Mouse (Mus musculus) CH12.LX (cell line): Measurements from ENCODE around the gene Fbxo11. TPM values are rescaled to one million over a fixed set of nuclear protein-coding genes. Genes with fewer than 3 reads are reported as not detected.

ENCODE experiments used
- DNase-seq: peaks from one replicate; pipeline ENCODE4 v3.0.0-alpha.2; 2013; ENCODE audit errors: extremely low read depth
- H3K27ac ChIP-seq: 2 replicates; pipeline ENCODE4 v1.5.1; 2012; ENCODE audit warnings: low read depth, mild to moderate bottlenecking, control low read depth, moderate library complexity; ENCODE audit not compliant: insufficient read depth
- H3K27me3 ChIP-seq: replicated peaks from 2 replicates; pipeline ENCODE3; 2012; ENCODE audit warnings: inconsistent platforms
- H3K36me3 ChIP-seq, 2 experiments: replicated peaks in 1 of 2; 2 replicates each; pipeline versions ENCODE3 to v1.6.1; 2012; ENCODE audit warnings: inconsistent platforms in 1 of 2, low read length in 1 of 2, mild to moderate bottlenecking in 1 of 2, mixed read lengths in 1 of 2, moderate library complexity in 1 of 2; ENCODE audit not compliant: control insufficient read depth in 1 of 2, insufficient read depth in 1 of 2
- H3K4me1 ChIP-seq, 2 experiments: 2 replicates each; pipeline ENCODE4 v1.6.1; 2012; ENCODE audit warnings: inconsistent platforms in 1 of 2, moderate library complexity in 1 of 2; ENCODE audit not compliant: insufficient read depth in 2 of 2, control insufficient read depth in 1 of 2
- H3K4me2 ChIP-seq: 2 replicates; pipeline ENCODE4 v1.6.1; 2012; ENCODE audit warnings: low read depth, mild to moderate bottlenecking, control low read depth; ENCODE audit not compliant: poor library complexity, insufficient read depth, severe bottlenecking
- H3K4me3 ChIP-seq, 3 experiments: fragments of 150-350 bp in 1 of 3; sonication (generic) in 1 of 3; replicated peaks in 1 of 3; 2 replicates each; pipeline versions ENCODE3 to v1.5.1; 2011 to 2012; ENCODE audit warnings: low read depth in 2 of 3, low read length in 2 of 3, mild to moderate bottlenecking in 2 of 3, moderate library complexity in 2 of 3, control low read depth in 1 of 3, improper control_type of control experiment in 1 of 3, inconsistent platforms in 1 of 3, mixed read lengths in 1 of 3; ENCODE audit not compliant: poor library complexity in 1 of 3
- H3K79me2 ChIP-seq: replicated peaks from 2 replicates; pipeline ENCODE4 v1.6.1; 2012; ENCODE audit warnings: mild to moderate bottlenecking, moderate library complexity; ENCODE audit not compliant: control insufficient read depth, poor library complexity, insufficient read depth, severe bottlenecking; ENCODE audit errors: extremely low read depth
- H3K9ac ChIP-seq: 2 replicates; pipeline ENCODE4 v1.6.1; 2012; ENCODE audit warnings: low read depth, mild to moderate bottlenecking, control low read depth, moderate library complexity; ENCODE audit not compliant: insufficient read depth
- H3K9me3 ChIP-seq: replicated peaks from 2 replicates; pipeline ENCODE3; 2012; ENCODE audit warnings: low read length, inconsistent platforms, mixed read lengths
- CTCF ChIP-seq, 2 experiments: IDR thresholded peaks in 1 of 2; conservative IDR thresholded peaks in 1 of 2; 2 replicates each; pipeline ENCODE4 v1.5.1; 2011 to 2012; ENCODE audit warnings: low read depth in 2 of 2, low read length in 2 of 2, improper control_type of control experiment in 1 of 2, inconsistent platforms in 1 of 2, mild to moderate bottlenecking in 1 of 2, moderate library complexity in 1 of 2
- E2F4 ChIP-seq: IDR thresholded peaks from 2 replicates; pipeline ENCODE4 v1.6.1; 2011; ENCODE audit warnings: low read depth, low read length, improper control_type of control experiment; ENCODE audit not compliant: insufficient replicate concordance
- EP300 ChIP-seq: IDR thresholded peaks from 2 replicates; pipeline ENCODE4 v1.6.1; 2011; ENCODE audit warnings: low read length, improper control_type of control experiment
- ETS1 ChIP-seq: conservative IDR thresholded peaks from 2 replicates; pipeline ENCODE4 v1.6.1; 2012; ENCODE audit warnings: low read depth, mild to moderate bottlenecking, inconsistent platforms, low read length, improper control_type of control experiment, moderate library complexity
- GABPA ChIP-seq: IDR thresholded peaks from 2 replicates; pipeline ENCODE4 v1.6.1; 2012; ENCODE audit warnings: low read depth, low read length, improper control_type of control experiment, inconsistent platforms; ENCODE audit not compliant: insufficient replicate concordance
- HCFC1 ChIP-seq: IDR thresholded peaks from 2 replicates; pipeline ENCODE4 v1.6.1; 2012; ENCODE audit warnings: low read depth, mild to moderate bottlenecking, inconsistent platforms, low read length, improper control_type of control experiment
- IRF4 ChIP-seq: IDR thresholded peaks from 2 replicates; pipeline ENCODE4 v1.6.1; 2014; ENCODE audit warnings: low read depth, mild to moderate bottlenecking, inconsistent platforms, low read length, improper control_type of control experiment
- JUN ChIP-seq: IDR thresholded peaks from 2 replicates; pipeline ENCODE4 v1.6.1; 2011; ENCODE audit warnings: low read depth, mild to moderate bottlenecking, low read length, improper control_type of control experiment, moderate library complexity; ENCODE audit not compliant: insufficient read depth
- JUND ChIP-seq: conservative IDR thresholded peaks from 2 replicates; pipeline ENCODE4 v1.6.1; 2011; ENCODE audit warnings: low read depth, low read length, improper control_type of control experiment
- MAZ ChIP-seq: IDR thresholded peaks from 2 replicates; pipeline ENCODE4 v1.6.1; 2012; ENCODE audit warnings: low read depth, mild to moderate bottlenecking, inconsistent platforms, low read length, improper control_type of control experiment, moderate library complexity
- MEF2A ChIP-seq: IDR thresholded peaks from 2 replicates; pipeline ENCODE4 v1.6.1; 2014; ENCODE audit warnings: low read depth, mild to moderate bottlenecking, inconsistent platforms, low read length, improper control_type of control experiment, borderline replicate concordance
- MYC ChIP-seq: IDR thresholded peaks from 2 replicates; pipeline ENCODE4 v1.6.1; 2011; ENCODE audit warnings: low read depth, mild to moderate bottlenecking, improper control_type of control experiment, low read length
- PAX5 ChIP-seq: IDR thresholded peaks from 2 replicates; pipeline ENCODE4 v1.6.1; 2012; ENCODE audit warnings: low read length, inconsistent platforms, mixed read lengths
- POLR2A ChIP-seq: IDR thresholded peaks from 2 replicates; pipeline ENCODE4 v1.6.1; 2011; ENCODE audit warnings: low read depth, mild to moderate bottlenecking, improper control_type of control experiment, low read length
- RCOR1 ChIP-seq: conservative IDR thresholded peaks from 2 replicates; pipeline ENCODE4 v1.6.1; 2012; ENCODE audit warnings: low read depth, mild to moderate bottlenecking, inconsistent platforms, low read length, improper control_type of control experiment
- SMC3 ChIP-seq: IDR thresholded peaks from 2 replicates; pipeline ENCODE4 v1.6.1; 2011; ENCODE audit warnings: low read depth, low read length, improper control_type of control experiment
- USF2 ChIP-seq: conservative IDR thresholded peaks from 2 replicates; pipeline ENCODE4 v1.6.1; 2011; ENCODE audit warnings: low read depth, low read length, improper control_type of control experiment
- ZKSCAN1 ChIP-seq: IDR thresholded peaks from 2 replicates; pipeline ENCODE4 v1.6.1; 2012; ENCODE audit warnings: low read depth, inconsistent platforms, low read length, improper control_type of control experiment, borderline replicate concordance
- ZMIZ1 ChIP-seq: IDR thresholded peaks from 2 replicates; pipeline ENCODE4 v1.6.1; 2012; ENCODE audit warnings: low read depth, mild to moderate bottlenecking, inconsistent platforms, low read length, improper control_type of control experiment
- dilution Hi-C: fragments of 300-500 bp; cut with MboI; formaldehyde crosslinking; loops from 2 replicates; pipeline ENCODE4 v1.14.3; 2020; ENCODE audit warnings: low sequenced_read_pairs; ENCODE audit not compliant: extremely low pct_unique_long_range_greater_than_20kb, extremely low pct_ligation_motif_present
- in situ Hi-C: fragments of 300-500 bp; cut with MboI; formaldehyde crosslinking; loops from 3 replicates; pipeline ENCODE4 v1.14.3; 2019; ENCODE audit warnings: low sequenced_read_pairs, low pct_ligation_motif_present, low pct_unique_long_range_greater_than_20kb, mixed read lengths
- polyA plus RNA-seq: library from polyadenylated mRNA; unstranded; fragments of >175 nt; gene quantifications from 2 replicates; pipeline ENCODE4 v1.2.1, GENCODE M21; 2012; ENCODE audit warnings: low read depth; ENCODE audit not compliant: insufficient read length
- total RNA-seq, 2 experiments: library from RNA; depleted of rRNA; stranded (reverse); fragments of 300-350 nt in 1 of 2; fragments of >200 nt in 1 of 2; gene quantifications; 2 replicates each; pipeline ENCODE4 v1.2.3; 2012 to 2014

Fbxo11 gene
- total and polyA plus RNA-seq, 3 experiments: 37.6 to 61.8 (median 61.0) TPM

- dilution Hi-C loops: no loop called here
- no peak for DNase-seq
- Histone ChIP-seq H3K4me3 (no peak overlapping the region), H3K9ac (no peak overlapping the region), H3K36me3 (peaks cover 8 to 33% of the 10 kb centered on the region in 2 experiments)
- no peak for TF ChIP-seq POLR2A
- no peak for TF ChIP-seq USF2
- no peak for TF ChIP-seq MYC
- no peak for TF ChIP-seq E2F4
- TF ChIP-seq, all 38 proteins: peak for 0
- in situ Hi-C loops: no loop called here
- Histone ChIP-seq H3K27ac (no peak overlapping the region), H3K4me1 (peaks cover 23 to 83% of the 10 kb centered on the region in 2 experiments), H3K79me2 (peaks cover 86% of the 10 kb centered on the region), H3K27me3 (no peaks in the 10 kb centered on the region), H3K4me2 (no peak overlapping the region), H3K9me3 (no peaks in the 10 kb centered on the region)
Observed at GRCm38 (mm10) chr17:88040810-88041209, 24.3 kb downstream of the Fbxo11 start.

GRCm38 (mm10) chr17:88034418-88034817, 30.7 kb downstream of the Fbxo11 start:
- no peak overlapping the region for H3K9ac ChIP-seq
- DNase-seq: no peak
- H3K27me3 ChIP-seq: no peaks in the 10 kb centered on the region
- H3K27ac ChIP-seq: no peak overlapping the region
- no peaks in the 10 kb centered on the region for H3K9me3 ChIP-seq
- TF ChIP-seq SMC3 (no peak), ETS1 (no peak), MEF2A (no peak), POLR2A (no peak), HCFC1 (no peak), JUND (no peak), ZMIZ1 (no peak), ZKSCAN1 (no peak), EP300 (no peak), GABPA (no peak), MAZ (no peak), CTCF (conservative IDR thresholded peaks at IDR 0.05 in 1 of 2, IDR thresholded peaks at IDR 0.05 in 1 of 2; ENCODE audit: low read depth in 2 of 2, low read length in 2 of 2) (no peak), IRF4 (no peak), RCOR1 (no peak), JUN (no peak), PAX5 (no peak), E2F4 (no peak), USF2 (no peak)
- peaks cover 94% of the 10 kb centered on the region for H3K79me2 ChIP-seq
- H3K4me3 ChIP-seq: no peak overlapping the region
- H3K4me1 ChIP-seq: peaks cover 11 to 60% of the 10 kb centered on the region in 2 experiments; a peak in 3 of 4 replicates
- dilution Hi-C loops (no loop called here), in situ Hi-C loops (no loop called here)
- peaks cover 8 to 48% of the 10 kb centered on the region in 2 experiments for H3K36me3 ChIP-seq
- H3K4me2 ChIP-seq: no peak overlapping the region
